Mouse (Mus musculus) midbrain, embryonic 15.5 days (tissue): ENCODE measurements around the gene Tmem132c. TPM values are rescaled to one million over a fixed set of nuclear protein-coding genes. Genes with fewer than 3 reads are reported as not detected.

ENCODE experiments used
- ATAC-seq: fragments of 200-750 bp; cut with Nextera tagmentation; replicated peaks from 2 replicates; pipeline ENCODE4 v1.8.0; 2017; ENCODE audit warnings: moderate TSS enrichment
- H3K27ac ChIP-seq: fragments of 300-500 bp; sonication (generic); 2 replicates; pipeline ENCODE4 v1.5.1; 2015; ENCODE audit warnings: mild to moderate bottlenecking, inconsistent platforms
- H3K27me3 ChIP-seq: fragments of 300-500 bp; sonication (generic); replicated peaks from 2 replicates; pipeline ENCODE4 v1.6.1; 2015; ENCODE audit warnings: inconsistent platforms
- H3K36me3 ChIP-seq: fragments of 300-500 bp; sonication (generic); replicated peaks from 2 replicates; pipeline ENCODE4 v1.6.1; 2015; ENCODE audit warnings: inconsistent platforms
- H3K4me1 ChIP-seq: fragments of 300-500 bp; sonication (generic); 2 replicates; pipeline ENCODE4 v1.6.1; 2015; ENCODE audit warnings: inconsistent platforms
- H3K4me2 ChIP-seq: fragments of 300-500 bp; sonication (generic); 2 replicates; pipeline ENCODE4 v1.6.1; 2015; ENCODE audit warnings: inconsistent platforms, mild to moderate bottlenecking, moderate library complexity
- H3K4me3 ChIP-seq: fragments of 300-500 bp; sonication (generic); 2 replicates; pipeline ENCODE4 v1.5.1; 2015; ENCODE audit warnings: mild to moderate bottlenecking, inconsistent platforms
- H3K9ac ChIP-seq: fragments of 300-500 bp; sonication (generic); 2 replicates; pipeline ENCODE4 v1.6.1; 2015; ENCODE audit warnings: mild to moderate bottlenecking, inconsistent platforms
- H3K9me3 ChIP-seq: fragments of 300-500 bp; sonication (generic); 2 replicates; pipeline ENCODE4 v1.6.1; 2016; ENCODE audit warnings: inconsistent platforms
- WGBS: fragments of 180-500 bp; shearing (Covaris S2); methylation state at CpG from one replicate; pipeline ENCODE4 v1.1.7; 2015; ENCODE audit warnings: mixed read lengths; 5-methylcytosine and 5-hydroxymethylcytosine counted together
- polyA plus RNA-seq: library from polyadenylated mRNA; unstranded; fragments of >200 nt; fragmentation: Nextera tagmentation; extraction: Ambion mirVana; gene quantifications from 2 replicates; pipeline ENCODE4 v1.2.1, GENCODE M21; 2015

The Tmem132c gene
- polyA plus RNA-seq, 1 experiment from 2014 or later: 11.5 TPM

DNA sequence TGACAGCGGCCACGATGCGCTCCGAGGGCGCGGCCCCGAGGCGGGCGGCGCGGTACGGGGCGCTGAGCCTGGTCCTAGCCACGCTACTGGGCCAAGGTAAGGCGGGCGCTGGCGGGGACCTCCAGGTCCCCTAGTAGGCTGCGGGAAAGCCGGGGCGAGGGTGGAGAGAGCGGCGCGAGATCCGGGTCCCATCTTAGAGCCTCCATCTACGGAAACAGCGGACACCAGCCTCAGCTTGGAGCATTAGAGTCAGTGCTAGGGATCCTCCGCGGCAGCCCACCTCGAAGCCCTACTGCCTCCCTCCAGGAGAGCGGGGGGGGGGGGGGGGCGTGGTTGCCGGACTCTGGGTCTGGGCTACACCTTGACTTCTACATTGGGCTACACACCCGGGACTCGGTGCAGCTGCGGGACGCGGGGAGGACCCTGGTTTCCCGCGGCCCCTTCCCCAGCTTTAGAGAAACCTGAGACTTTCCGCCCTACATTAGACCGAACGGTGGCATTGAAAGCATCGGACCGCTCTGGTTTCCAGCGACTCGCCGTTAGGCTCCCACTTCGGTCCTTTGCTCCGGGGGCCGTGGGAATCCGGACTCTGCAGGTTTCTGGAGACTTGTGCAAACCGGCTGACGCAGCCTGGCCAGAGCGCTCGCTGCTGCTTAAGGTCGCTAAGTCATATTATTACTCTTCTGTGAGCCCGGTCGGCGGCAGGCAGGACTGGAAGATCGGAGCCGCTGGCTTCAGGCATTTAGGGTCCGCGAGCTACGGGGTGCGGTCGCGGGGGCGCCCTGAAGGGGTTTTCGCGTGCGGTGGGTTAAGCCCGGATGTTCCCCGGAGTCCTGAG lies 536 bp downstream of the Tmem132c start:
- Histone ChIP-seq H3K27me3 (peaks cover 38% of the 10 kb centered on the region), H3K4me2 (peak overlapping the region; percentile 76), H3K4me1 (peaks cover 34% of the 10 kb centered on the region), H3K9me3 (no peaks in the 10 kb centered on the region), H3K9ac (peak overlapping the region; percentile 51), H3K4me3 (peak overlapping the region; percentile 59), H3K27ac (no peak overlapping the region), H3K36me3 (no peaks in the 10 kb centered on the region)
- under 1% methylated on average over 71 of the region's 73 CpGs for WGBS
- peak; percentile 80 for ATAC-seq

DNA sequence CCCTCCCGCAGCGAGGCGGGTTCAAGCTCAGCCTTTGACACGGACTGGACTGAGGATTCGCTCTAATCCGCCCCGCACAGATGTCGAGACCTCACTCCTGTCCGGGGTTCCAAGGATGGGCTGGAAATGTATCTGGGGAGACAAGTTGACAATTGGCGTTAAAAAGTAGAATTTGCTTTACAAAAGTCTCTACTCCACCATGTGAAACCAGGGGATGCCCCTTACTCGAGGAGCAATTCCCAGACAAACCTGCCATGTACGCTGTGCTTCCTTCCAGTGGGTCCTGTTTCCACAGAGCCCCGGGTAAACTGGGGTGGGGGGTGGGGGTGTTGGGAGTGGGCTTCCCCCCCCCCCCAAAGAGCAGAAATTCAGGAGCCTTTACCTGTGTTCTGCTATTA lies 1.2 kb downstream of the Tmem132c start:
- H3K4me1 ChIP-seq: peaks cover 34% of the 10 kb centered on the region
- H3K9ac ChIP-seq: peak overlapping the region; percentile 51
- H3K4me3 ChIP-seq: peak overlapping the region; percentile 59
- no peaks in the 10 kb centered on the region for H3K9me3 ChIP-seq
- H3K27me3 ChIP-seq: peaks cover 35% of the 10 kb centered on the region
- H3K36me3 ChIP-seq: no peaks in the 10 kb centered on the region
- H3K27ac ChIP-seq: no peak overlapping the region
- WGBS: 0% methylated on average over 13 of the region's 13 CpGs
- ATAC-seq: no peak
- H3K4me2 ChIP-seq: peak overlapping the region; percentile 76

DNA sequence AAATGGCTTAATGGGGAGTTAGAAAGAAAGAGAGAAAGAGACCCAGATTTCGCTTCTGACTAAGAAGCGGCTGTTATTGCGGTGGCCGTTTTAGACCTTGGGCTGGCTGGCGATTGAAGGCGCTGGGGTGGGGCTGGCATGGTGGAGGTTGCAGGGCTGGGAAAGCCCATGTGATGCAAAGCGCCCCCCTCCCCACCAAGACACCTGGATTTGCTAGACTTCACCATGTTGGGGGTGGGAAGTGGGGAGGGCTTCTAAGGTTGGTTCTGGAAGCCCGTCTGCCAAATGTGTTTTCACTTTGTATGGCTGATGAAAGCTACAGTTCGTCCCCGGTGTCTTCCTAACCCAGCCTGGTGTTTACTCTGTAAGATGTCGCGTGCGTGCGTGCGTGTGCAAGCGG lies 1.6 kb downstream of the Tmem132c start:
- ATAC-seq: 0 out of 2 replicates have a peak, but pooled peaks have one; percentile 2
- H3K36me3 ChIP-seq: no peaks in the 10 kb centered on the region
- under 1% methylated on average over 16 of the region's 16 CpGs for WGBS
- peak overlapping the region; percentile 76 for H3K4me2 ChIP-seq
- peak overlapping the region; percentile 51 for H3K9ac ChIP-seq
- H3K27ac ChIP-seq: no peak overlapping the region
- H3K9me3 ChIP-seq: no peaks in the 10 kb centered on the region
- peaks cover 34% of the 10 kb centered on the region for H3K4me1 ChIP-seq
- H3K27me3 ChIP-seq: peaks cover 35% of the 10 kb centered on the region
- H3K4me3 ChIP-seq: peak overlapping the region; percentile 59

DNA sequence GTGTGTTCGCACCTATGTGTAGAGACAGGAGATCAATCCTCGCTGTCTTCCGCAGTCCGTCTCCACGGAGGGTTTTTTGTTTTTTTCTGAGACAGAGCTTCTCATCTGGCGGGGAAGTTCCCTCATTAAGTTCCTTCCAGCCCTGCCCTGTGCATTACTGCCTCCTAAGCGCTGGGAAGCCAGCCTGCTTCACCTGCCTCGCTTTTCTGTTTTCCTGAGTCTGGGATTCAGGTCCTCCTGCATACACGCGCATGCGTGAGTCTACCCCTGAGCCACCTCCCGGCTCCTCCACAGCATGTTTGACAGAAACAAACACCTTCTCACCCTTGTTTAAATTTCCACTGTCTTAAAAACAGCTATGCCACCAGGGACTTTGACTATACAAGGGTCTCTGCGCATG lies 2.0 kb downstream of the Tmem132c start:
- peaks cover 34% of the 10 kb centered on the region for H3K4me1 ChIP-seq
- 9% methylated on average over 13 of the region's 13 CpGs for WGBS
- no peak overlapping the region for H3K27ac ChIP-seq
- peak overlapping the region; percentile 51 for H3K9ac ChIP-seq
- peak overlapping the region; percentile 76 for H3K4me2 ChIP-seq
- peaks cover 34% of the 10 kb centered on the region for H3K27me3 ChIP-seq
- no peaks in the 10 kb centered on the region for H3K9me3 ChIP-seq
- no peaks in the 10 kb centered on the region for H3K36me3 ChIP-seq
- no peak for ATAC-seq
- peak overlapping the region; percentile 59 for H3K4me3 ChIP-seq

DNA sequence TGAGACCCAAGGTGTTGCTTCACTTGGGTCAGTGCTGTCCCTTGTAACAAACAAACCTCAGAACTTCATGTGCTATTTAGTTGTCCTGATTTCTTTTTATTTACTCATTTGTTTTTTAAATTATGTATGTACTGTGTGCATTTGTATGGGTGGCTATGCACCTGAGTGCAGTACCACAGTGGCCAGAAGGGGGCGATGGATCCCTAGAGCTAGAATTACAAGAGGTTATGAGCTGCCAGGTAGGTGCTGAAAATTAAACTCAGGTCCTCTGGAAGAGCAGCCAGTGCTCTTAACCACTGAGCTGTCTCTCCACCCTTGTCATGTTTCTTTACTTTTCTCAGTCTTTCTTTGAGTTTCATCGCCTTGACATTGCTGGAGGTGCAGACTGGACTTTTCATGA lies 11.7 kb downstream of the Tmem132c start:
- H3K4me1 ChIP-seq: no peaks in the 10 kb centered on the region
- H3K9me3 ChIP-seq: no peaks in the 10 kb centered on the region
- H3K4me3 ChIP-seq: no peak overlapping the region
- WGBS: 65% methylated on average over 2 of the region's 2 CpGs
- no peaks in the 10 kb centered on the region for H3K27me3 ChIP-seq
- no peaks in the 10 kb centered on the region for H3K36me3 ChIP-seq
- H3K9ac ChIP-seq: no peak overlapping the region
- H3K27ac ChIP-seq: no peak overlapping the region
- no peak overlapping the region for H3K4me2 ChIP-seq
- no peak for ATAC-seq

DNA sequence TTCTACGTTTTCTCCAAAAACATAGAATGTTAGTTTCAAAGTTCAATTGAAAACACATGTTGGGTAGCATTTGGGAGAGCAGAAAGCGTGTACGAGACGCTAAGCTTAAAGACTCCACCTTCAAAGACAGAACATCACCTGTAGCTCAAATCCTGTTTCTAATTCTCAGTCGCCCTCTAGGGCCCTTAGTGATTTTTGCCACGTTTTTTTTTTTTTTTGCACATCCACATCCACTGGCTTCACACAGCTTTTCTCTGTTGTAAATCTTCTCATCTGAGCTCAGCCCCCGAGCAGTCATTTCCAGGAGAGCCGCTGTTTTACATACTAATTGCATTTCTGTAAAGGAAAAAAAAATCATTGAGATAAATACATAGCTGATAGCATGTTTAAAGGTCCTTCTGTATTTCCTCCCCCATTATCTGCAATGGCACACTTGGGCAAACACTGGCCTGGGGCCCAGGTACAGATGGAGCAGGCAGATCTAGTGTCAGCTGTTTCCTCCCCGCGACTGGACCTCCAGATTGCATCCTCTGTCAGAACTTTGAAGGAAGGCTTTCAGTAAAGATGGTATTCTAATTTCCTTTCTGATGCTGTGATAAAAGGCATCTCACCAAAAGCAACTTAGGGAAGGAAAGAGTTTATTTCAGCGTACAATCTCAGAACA lies 15.5 kb downstream of the Tmem132c start:
- 58% methylated on average over 11 of the region's 11 CpGs for WGBS
- no peak for ATAC-seq

DNA sequence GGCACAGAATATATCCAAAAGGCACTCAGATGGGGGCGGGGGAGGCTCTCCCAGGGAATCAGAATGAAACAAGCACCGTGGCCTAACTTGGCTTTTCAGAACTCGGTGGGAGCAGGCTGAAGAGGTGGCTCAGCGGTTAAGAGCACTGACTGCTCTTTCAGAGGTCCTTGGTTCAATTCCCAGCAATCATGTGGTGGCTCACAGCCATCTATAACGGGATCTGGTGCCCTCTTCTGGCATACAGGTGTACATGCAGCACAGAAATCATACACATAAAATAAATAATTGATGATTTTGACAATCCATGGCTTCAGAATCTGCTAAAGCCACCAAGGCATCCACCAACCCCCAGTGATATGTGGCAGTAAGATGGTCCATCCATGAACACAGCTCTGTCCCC lies 20.5 kb downstream of the Tmem132c start:
- no peak for ATAC-seq
- Histone ChIP-seq H3K4me2 (no peak overlapping the region), H3K9me3 (no peaks in the 10 kb centered on the region)

More for the DNA sequence above, 15.5 kb downstream of the Tmem132c start:
- Histone ChIP-seq H3K9me3 (no peaks in the 10 kb centered on the region), H3K27ac (no peak overlapping the region), H3K4me3 (no peak overlapping the region), H3K36me3 (no peaks in the 10 kb centered on the region), H3K9ac (no peak overlapping the region), H3K27me3 (no peaks in the 10 kb centered on the region), H3K4me1 (no peaks in the 10 kb centered on the region), H3K4me2 (no peak overlapping the region)

DNA sequence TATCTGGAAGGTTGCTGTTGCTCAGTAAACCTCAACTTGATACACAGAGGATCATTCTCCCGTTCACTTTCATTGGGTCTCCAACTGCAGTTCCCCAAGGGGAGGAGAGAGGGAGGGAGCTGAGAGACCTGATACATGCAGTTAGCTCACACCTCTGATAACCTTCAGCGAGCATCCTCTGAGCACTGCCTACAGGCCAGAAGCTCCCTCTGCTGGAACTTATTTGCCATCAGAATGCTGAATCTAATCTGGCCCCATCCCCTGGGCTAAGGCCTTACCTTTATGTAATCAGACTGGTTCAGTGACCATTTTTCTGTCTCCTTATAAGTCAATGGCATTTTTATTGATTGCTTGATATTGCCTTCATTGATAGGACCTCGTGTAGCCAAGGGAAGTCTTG lies 29.5 kb downstream of the Tmem132c start:
- no peaks in the 10 kb centered on the region for H3K36me3 ChIP-seq
- ATAC-seq: no peak
- no peaks in the 10 kb centered on the region for H3K9me3 ChIP-seq
- no peaks in the 10 kb centered on the region for H3K27me3 ChIP-seq
- H3K4me3 ChIP-seq: no peak overlapping the region
- no peak overlapping the region for H3K4me2 ChIP-seq
- 59% methylated on average over 3 of the region's 3 CpGs for WGBS
- H3K27ac ChIP-seq: no peak overlapping the region
- H3K4me1 ChIP-seq: no peaks in the 10 kb centered on the region
- no peak overlapping the region for H3K9ac ChIP-seq

More for the DNA sequence above, 20.5 kb downstream of the Tmem132c start:
- Histone ChIP-seq H3K27me3 (no peaks in the 10 kb centered on the region), H3K27ac (no peak overlapping the region), H3K9ac (no peak overlapping the region), H3K4me3 (no peak overlapping the region), H3K4me1 (no peaks in the 10 kb centered on the region), H3K36me3 (no peaks in the 10 kb centered on the region)
- WGBS: 75% methylated on average over 5 of the region's 5 CpGs

DNA sequence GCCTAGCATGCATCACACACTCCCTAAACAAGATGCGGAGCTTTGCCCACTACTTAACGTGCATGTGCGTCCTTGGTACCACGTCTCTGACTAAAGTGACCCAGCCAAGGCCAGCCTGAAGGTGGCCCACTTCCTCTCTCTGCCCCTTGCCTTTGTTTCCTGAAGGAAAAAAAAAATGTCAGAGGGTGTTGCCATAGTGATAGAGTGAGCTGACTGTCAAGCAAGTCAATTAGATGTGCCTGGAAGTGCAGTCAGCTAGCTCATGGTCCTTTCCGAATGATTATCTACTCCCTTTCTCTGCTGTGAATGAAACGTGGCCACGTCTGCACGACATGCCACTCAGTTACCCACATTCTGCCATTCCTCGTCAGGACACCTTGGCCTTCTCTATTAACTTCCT lies 37.9 kb downstream of the Tmem132c start:
- H3K9me3 ChIP-seq: no peaks in the 10 kb centered on the region
- no peaks in the 10 kb centered on the region for H3K27me3 ChIP-seq
- H3K27ac ChIP-seq: no peak overlapping the region
- WGBS: 37% methylated on average over 9 of the region's 9 CpGs
- no peak overlapping the region for H3K4me2 ChIP-seq
- no peak overlapping the region for H3K4me3 ChIP-seq
- no peak for ATAC-seq
- H3K9ac ChIP-seq: no peak overlapping the region
- H3K4me1 ChIP-seq: no peaks in the 10 kb centered on the region
- H3K36me3 ChIP-seq: no peaks in the 10 kb centered on the region

DNA sequence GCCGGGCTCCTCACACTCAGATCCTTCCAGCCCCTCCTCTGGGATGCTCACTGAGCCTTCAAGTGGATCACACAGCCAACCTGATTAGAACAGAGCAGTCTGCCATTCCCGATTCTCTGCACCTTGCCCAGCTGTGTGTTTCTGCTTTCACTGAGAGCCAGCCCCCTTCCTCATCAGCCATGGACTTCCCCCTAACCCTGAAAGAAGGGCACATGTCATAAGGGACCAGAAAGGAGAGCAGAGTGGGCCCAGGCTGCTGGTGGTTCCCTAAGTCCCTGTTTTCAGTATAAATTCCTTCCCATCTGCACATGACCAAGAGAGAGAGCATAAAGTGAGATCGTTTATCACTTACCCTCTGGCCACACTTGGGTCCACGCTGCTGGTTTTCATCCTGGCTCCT lies 39.6 kb downstream of the Tmem132c start:
- 80% methylated on average over 4 of the region's 4 CpGs for WGBS
- H3K9ac ChIP-seq: no peak overlapping the region
- H3K4me1 ChIP-seq: no peaks in the 10 kb centered on the region
- no peaks in the 10 kb centered on the region for H3K36me3 ChIP-seq
- H3K4me3 ChIP-seq: no peak overlapping the region
- no peaks in the 10 kb centered on the region for H3K9me3 ChIP-seq
- H3K4me2 ChIP-seq: no peak overlapping the region
- ATAC-seq: no peak
- H3K27me3 ChIP-seq: no peaks in the 10 kb centered on the region
- no peak overlapping the region for H3K27ac ChIP-seq

DNA sequence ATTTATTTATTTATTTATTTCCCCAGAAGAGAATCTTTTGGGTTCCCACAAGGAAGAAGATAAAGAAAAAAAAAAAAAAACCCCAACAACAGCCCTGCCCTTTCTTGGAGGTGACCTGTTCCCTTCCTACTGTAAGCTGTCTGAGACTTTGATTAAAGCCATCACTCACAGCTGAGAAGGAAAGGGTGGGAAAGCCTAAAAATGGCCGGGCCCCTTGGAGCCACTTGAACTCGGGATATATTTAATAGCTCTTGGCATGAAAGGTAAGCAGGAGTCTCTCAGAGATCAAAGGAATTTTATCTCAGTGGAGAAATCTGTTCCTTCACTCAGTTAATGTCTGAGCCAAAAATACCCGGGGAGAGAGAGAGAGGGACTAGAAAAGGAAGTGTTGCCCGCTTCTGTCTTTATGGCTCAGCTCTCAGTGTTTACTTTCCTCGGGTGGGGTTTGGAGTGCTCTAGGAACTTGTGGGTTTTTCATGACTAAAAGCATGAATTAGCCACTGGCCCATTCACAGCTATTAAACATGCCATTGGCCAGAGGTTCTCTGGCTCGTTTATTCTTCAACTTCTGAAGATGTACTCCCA lies 41.0 kb downstream of the Tmem132c start:
- ATAC-seq: no peak
- no peak overlapping the region for H3K9ac ChIP-seq
- H3K27me3 ChIP-seq: no peaks in the 10 kb centered on the region
- no peak overlapping the region for H3K27ac ChIP-seq
- H3K4me3 ChIP-seq: no peak overlapping the region
- H3K4me1 ChIP-seq: no peaks in the 10 kb centered on the region
- no peaks in the 10 kb centered on the region for H3K9me3 ChIP-seq
- no peak overlapping the region for H3K4me2 ChIP-seq
- WGBS: 65% methylated on average over 6 of the region's 6 CpGs
- no peaks in the 10 kb centered on the region for H3K36me3 ChIP-seq

DNA sequence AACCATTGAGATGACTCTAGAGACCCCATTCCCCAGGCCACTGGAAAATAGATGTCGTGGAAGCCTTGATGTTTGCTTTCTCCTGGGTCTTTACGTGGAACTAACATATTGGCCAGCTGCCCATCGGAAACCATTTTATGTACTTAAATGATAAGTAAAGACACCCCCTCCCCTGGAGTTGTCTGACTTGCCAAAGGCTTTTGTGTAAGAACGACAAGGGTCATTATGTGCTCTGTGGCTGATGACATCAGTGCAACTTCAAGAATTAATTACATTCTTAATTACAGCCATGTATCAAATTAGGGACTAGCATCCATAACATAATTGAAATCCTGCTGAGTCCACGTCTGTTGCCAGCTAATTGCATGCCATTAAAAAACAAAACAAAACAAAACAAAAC lies 45.3 kb downstream of the Tmem132c start:
- no peak overlapping the region for H3K4me3 ChIP-seq
- H3K27ac ChIP-seq: no peak overlapping the region
- H3K4me1 ChIP-seq: peaks cover 11% of the 10 kb centered on the region
- no peaks in the 10 kb centered on the region for H3K36me3 ChIP-seq
- no peaks in the 10 kb centered on the region for H3K27me3 ChIP-seq
- H3K4me2 ChIP-seq: no peak overlapping the region
- ATAC-seq: no peak
- no peaks in the 10 kb centered on the region for H3K9me3 ChIP-seq
- 52% methylated on average over 5 of the region's 5 CpGs for WGBS
- no peak overlapping the region for H3K9ac ChIP-seq
